ENCODE assay signal across 8 mouse cellular contexts in the genomic region with DNA sequence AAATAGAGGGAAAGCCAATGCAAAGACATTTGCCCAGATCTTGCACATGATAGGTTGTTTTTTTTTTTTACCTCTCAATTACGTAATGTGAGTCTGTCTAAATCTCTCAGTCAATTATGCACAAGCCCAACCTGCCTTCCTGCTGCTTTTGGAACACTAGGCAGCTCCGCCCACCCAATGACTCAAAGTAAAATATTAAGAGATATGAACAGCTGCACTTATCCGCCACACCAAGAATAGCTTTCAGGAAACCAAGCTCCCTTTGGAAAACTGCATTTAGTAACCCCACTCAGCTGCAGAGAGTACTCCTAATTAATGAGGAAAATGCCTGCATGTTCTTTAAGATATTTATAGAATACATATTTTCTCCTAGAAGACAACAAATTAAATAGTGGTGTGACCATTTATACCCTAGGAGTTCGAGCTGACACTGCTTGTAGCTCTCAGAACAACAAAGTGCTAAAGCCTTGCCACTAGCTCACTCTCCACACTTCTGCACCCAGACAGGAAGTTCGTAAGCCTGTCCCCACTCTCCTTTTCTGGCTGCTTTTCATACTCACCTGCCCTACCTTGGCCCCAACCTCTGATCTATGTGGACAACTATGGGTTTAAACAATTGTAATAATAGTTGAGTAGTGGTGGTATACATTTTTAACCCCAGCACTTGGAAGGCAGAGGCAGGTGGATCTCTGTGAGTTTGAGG. TPM values are rescaled to one million over a fixed set of nuclear protein-coding genes. Genes with fewer than 3 reads are reported as not detected.
DNase-seq lines count a peak whose midpoint lies in the region; ATAC-seq lines count a peak whose summit lies in the region.

No protein-coding gene starts in this region.

- peak; percentile 14; the same call in 1 of the 2 replicates for ATAC-seq in stomach, embryonic 15.5 days (ENCODE audit: insufficient read depth, low FRiP score, low read depth)
- ATAC-seq in neural tube, embryonic 15.5 days (ENCODE audit: low FRiP score): no peak
- ATAC-seq in hindbrain, embryonic 12.5 days (ENCODE audit: low FRiP score): no peak

- DNase-seq in right cerebral cortex, adult 18-20 months: peak; percentile 74
- no peak for DNase-seq in right cerebral cortex, postnatal 4 days
- DNase-seq in heart, adult 9 months (ENCODE audit: low spot score in 2 of 2): peak; percentile 81 to 85
- peak; percentile 81 for DNase-seq in layer of hippocampus, adult 9-11 months
- DNase-seq in thymus, postnatal 14 days: no peak

- no peak overlapping the region for H3K4me2 ChIP-seq in stomach, embryonic 15.5 days
- H3K4me2 ChIP-seq in neural tube, embryonic 15.5 days: no peak overlapping the region
- no peak overlapping the region for H3K4me2 ChIP-seq in hindbrain, embryonic 12.5 days (replicated peaks)

- H3K9ac ChIP-seq in stomach, embryonic 15.5 days: no peak overlapping the region
- no peak overlapping the region for H3K9ac ChIP-seq in neural tube, embryonic 15.5 days (replicated peaks)
- H3K9ac ChIP-seq in hindbrain, embryonic 12.5 days: no peak overlapping the region

- no peaks in the 10 kb centered on the region for H3K27me3 ChIP-seq in stomach, embryonic 15.5 days (replicated peaks)
- no peaks in the 10 kb centered on the region for H3K27me3 ChIP-seq in neural tube, embryonic 15.5 days (replicated peaks)
- H3K27me3 ChIP-seq in hindbrain, embryonic 12.5 days: no peaks in the 10 kb centered on the region

- H3K36me3 ChIP-seq in stomach, embryonic 15.5 days: no peaks in the 10 kb centered on the region
- H3K36me3 ChIP-seq in neural tube, embryonic 15.5 days: no peaks in the 10 kb centered on the region
- H3K36me3 ChIP-seq in hindbrain, embryonic 12.5 days: no peaks in the 10 kb centered on the region

- H3K4me1 ChIP-seq in stomach, embryonic 15.5 days: peaks cover 52% of the 10 kb centered on the region
- H3K4me1 ChIP-seq in neural tube, embryonic 15.5 days: 0 out of 2 replicates have a peak, but pooled peaks cover 4% of the 10 kb centered on the region
- H3K4me1 ChIP-seq in hindbrain, embryonic 12.5 days: no peaks in the 10 kb centered on the region

- 41% methylated on average over 5 of the region's 5 CpGs for WGBS in stomach, embryonic 15.5 days
- 88% methylated on average over 5 of the region's 5 CpGs for WGBS in neural tube, embryonic 15.5 days
- WGBS in hindbrain, embryonic 12.5 days: 93% methylated on average over 5 of the region's 5 CpGs

- H3K27ac ChIP-seq in stomach, embryonic 15.5 days: peak overlapping the region; percentile 91
- H3K27ac ChIP-seq in neural tube, embryonic 15.5 days (replicated peaks): no peak overlapping the region
- H3K27ac ChIP-seq in hindbrain, embryonic 12.5 days: no peak overlapping the region

- no peak overlapping the region for H3K4me3 ChIP-seq in stomach, embryonic 15.5 days (replicated peaks)
- H3K4me3 ChIP-seq in neural tube, embryonic 15.5 days (replicated peaks): no peak overlapping the region
- no peak overlapping the region for H3K4me3 ChIP-seq in hindbrain, embryonic 12.5 days

- no peaks in the 10 kb centered on the region for H3K9me3 ChIP-seq in stomach, embryonic 15.5 days
- H3K9me3 ChIP-seq in neural tube, embryonic 15.5 days (replicated peaks): no peaks in the 10 kb centered on the region
- H3K9me3 ChIP-seq in hindbrain, embryonic 12.5 days (replicated peaks): no peaks in the 10 kb centered on the region

RNA-seq across cellular contexts. Expression of a gene that starts 25.2 kb away (rescaled TPM):
- 29.4 and 29.8 TPM in 2 replicates for polyA plus RNA-seq in stomach, embryonic 15.5 days (2015; fragmentation: Nextera tagmentation; extraction: Ambion mirVana)
- 5.7 and 11.4 TPM in 2 replicates for polyA plus RNA-seq in neural tube, embryonic 15.5 days (2015; fragmentation: Nextera tagmentation; extraction: Ambion mirVana)
- 14.5 and 16.5 TPM in 2 replicates for polyA plus RNA-seq in hindbrain, embryonic 12.5 days (2016; fragmentation: Nextera tagmentation; extraction: Ambion mirVana)

RNA-seq across cellular contexts. Expression of a gene that starts 56.7 kb away (rescaled TPM):
- 17.2 and 18.5 TPM in 2 replicates for polyA plus RNA-seq in stomach, embryonic 15.5 days (2015; fragmentation: Nextera tagmentation; extraction: Ambion mirVana)
- polyA plus RNA-seq in neural tube, embryonic 15.5 days (2015; fragmentation: Nextera tagmentation; extraction: Ambion mirVana): 26.5 and 27.3 TPM in 2 replicates
- polyA plus RNA-seq in hindbrain, embryonic 12.5 days (2016; fragmentation: Nextera tagmentation; extraction: Ambion mirVana): 23.6 and 26.4 TPM in 2 replicates

Comparison
In these comparisons a context has a peak if more than half of its experiments do, and no peak if none do; other contexts are left out.
1. DNase-seq: peak in right cerebral cortex, adult 18-20 months (single experiment), heart, adult 9 months (2 of 2) and layer of hippocampus, adult 9-11 months (single experiment); none in right cerebral cortex, postnatal 4 days (single experiment) and thymus, postnatal 14 days (single experiment).